Mouse (Mus musculus): ENCODE results near the gene Hoxb9. TPM values are rescaled to one million over a fixed set of nuclear protein-coding genes. Genes with fewer than 3 reads are reported as not detected.

Hoxb9 gene
- polyA plus RNA-seq, 1 experiment from 2014 or later, result 1.2 TPM

DNA sequence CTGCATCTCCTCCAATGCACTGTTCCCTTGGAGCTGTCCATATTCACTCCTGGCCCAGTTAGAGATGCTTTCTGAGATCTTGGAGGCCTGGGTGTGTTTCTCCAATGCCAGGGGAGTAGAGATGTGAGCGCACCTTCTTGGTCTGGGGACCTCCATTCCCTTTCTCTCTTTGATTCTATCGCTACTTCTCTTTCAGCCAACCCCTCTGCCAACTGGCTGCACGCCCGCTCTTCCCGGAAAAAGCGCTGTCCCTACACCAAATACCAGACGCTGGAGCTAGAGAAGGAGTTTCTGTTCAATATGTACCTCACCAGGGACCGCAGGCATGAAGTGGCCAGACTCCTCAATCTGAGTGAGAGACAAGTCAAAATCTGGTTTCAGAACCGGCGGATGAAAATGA, 3.2 kb downstream of the Hoxb9 start:
- no peak overlapping the region for H3K4me3 ChIP-seq (ENCODE audit: low read length)
- no peak for ATAC-seq
- no peak overlapping the region for H3K9ac ChIP-seq (ENCODE audit: low read depth, low read length)
- peaks cover 87% of the 10 kb centered on the region for H3K27me3 ChIP-seq (replicated peaks; ENCODE audit: control insufficient read depth, insufficient read depth, low read length)
- WGBS, result 19% methylated on average over 10 of the region's 10 CpGs
- no peaks in the 10 kb centered on the region for H3K36me3 ChIP-seq (ENCODE audit: control insufficient read depth, insufficient read depth, low read length)
- H3K27ac ChIP-seq (ENCODE audit: low read length), result no peak overlapping the region
- no peak overlapping the region for H3K4me2 ChIP-seq (ENCODE audit: low read depth, low read length)
- no peaks in the 10 kb centered on the region for H3K9me3 ChIP-seq (ENCODE audit: control insufficient read depth, low read length)
- H3K4me1 ChIP-seq (ENCODE audit: control insufficient read depth, insufficient read depth, low read length), result peaks cover 19% of the 10 kb centered on the region

DNA sequence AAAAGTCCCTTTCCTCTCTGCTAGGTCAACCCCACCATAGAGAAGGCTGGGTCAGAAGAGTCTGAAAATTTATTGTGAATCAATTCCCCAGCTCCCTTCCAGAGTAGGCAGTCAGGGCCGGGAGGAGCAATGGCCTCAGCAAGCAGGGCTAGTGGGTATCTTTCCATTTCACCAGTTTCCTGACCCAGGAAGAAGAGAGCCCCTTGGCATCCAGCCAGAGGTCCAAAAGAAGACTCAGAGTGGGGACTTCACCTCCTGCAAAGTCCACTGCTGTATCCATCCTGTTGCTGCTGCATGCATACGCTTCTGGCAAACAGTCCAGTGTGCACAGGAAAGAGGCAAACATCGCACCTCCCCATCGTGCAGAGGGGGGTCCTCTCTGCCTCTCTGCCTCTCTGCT, 4.6 kb downstream of the Hoxb9 start:
- H3K9me3 ChIP-seq (ENCODE audit: control insufficient read depth, low read length), result no peaks in the 10 kb centered on the region
- H3K4me2 ChIP-seq (ENCODE audit: low read depth, low read length), result no peak overlapping the region
- H3K27ac ChIP-seq (ENCODE audit: low read length), result no peak overlapping the region
- no peak overlapping the region for H3K4me3 ChIP-seq (ENCODE audit: low read length)
- no peak for ATAC-seq
- WGBS, result 21% methylated on average over 4 of the region's 4 CpGs
- peaks cover 84% of the 10 kb centered on the region for H3K27me3 ChIP-seq (replicated peaks; ENCODE audit: control insufficient read depth, insufficient read depth, low read length)
- H3K9ac ChIP-seq (ENCODE audit: low read depth, low read length), result no peak overlapping the region
- H3K36me3 ChIP-seq (ENCODE audit: control insufficient read depth, insufficient read depth, low read length), result no peaks in the 10 kb centered on the region
- peaks cover 16% of the 10 kb centered on the region for H3K4me1 ChIP-seq (ENCODE audit: control insufficient read depth, insufficient read depth, low read length)

DNA sequence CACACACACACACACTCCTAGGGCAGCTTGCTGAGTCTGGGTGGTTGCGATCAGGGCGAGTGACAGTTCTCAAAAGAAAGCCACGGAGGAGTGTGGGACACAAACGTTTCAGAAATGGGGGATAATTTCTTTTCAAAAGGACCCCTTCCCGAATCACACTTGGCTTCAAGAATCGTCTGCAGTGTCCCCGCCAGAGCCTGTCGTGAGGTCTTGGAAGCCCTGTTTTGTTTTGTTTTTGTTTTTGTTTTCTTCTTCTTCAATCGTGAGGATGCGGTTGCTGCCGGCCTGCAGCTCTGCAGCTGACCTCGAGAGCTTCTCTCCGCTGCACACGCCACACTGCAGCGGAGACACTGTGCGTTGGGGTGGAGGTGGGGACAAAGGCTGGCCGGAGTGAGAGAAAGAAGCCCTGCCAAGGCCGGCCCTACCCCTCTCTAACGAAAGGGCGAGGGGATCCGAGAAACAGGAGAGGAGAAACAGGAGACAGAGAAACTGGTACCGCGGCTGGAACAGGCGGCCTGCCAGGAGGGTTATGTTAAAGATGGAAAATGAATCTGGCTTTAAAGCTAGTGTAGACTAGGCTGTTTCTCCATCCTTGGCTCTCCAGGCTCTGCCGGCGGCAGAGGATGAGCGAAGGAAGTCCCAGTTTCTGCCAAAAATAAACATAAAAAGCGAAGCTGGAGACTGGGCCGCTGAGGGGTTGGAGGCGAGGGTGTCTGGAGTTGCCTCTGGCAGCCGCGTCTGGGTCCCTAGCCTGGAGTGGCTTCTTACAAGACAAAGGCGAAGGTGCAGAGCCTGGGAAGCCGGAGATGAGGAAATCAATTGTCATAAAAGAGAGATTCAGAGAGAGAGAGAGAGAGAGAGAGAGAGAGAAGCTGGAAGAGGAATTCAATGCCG, 6.1 kb downstream of the Hoxb9 start:
- H3K36me3 ChIP-seq (ENCODE audit: control insufficient read depth, insufficient read depth, low read length), result no peaks in the 10 kb centered on the region
- H3K4me3 ChIP-seq (ENCODE audit: low read length), result peak overlapping the region; percentile 9; the same call in 1 of the 2 replicates
- H3K27ac ChIP-seq (ENCODE audit: low read length), result no peak overlapping the region
- 7% methylated on average over 35 of the region's 35 CpGs for WGBS
- peaks cover 5% of the 10 kb centered on the region; the same call in 1 of the 2 replicates for H3K4me1 ChIP-seq (ENCODE audit: control insufficient read depth, insufficient read depth, low read length)
- peak; percentile 30; the same call in 1 of the 2 replicates for ATAC-seq
- peaks cover 80% of the 10 kb centered on the region for H3K27me3 ChIP-seq (replicated peaks; ENCODE audit: control insufficient read depth, insufficient read depth, low read length)
- peak overlapping the region; percentile 37 for H3K4me2 ChIP-seq (ENCODE audit: low read depth, low read length)
- no peaks in the 10 kb centered on the region for H3K9me3 ChIP-seq (ENCODE audit: control insufficient read depth, low read length)
- 0 out of 2 replicates have a peak overlapping the region, but pooled peaks have one; percentile 27 for H3K9ac ChIP-seq (ENCODE audit: low read depth, low read length)

DNA sequence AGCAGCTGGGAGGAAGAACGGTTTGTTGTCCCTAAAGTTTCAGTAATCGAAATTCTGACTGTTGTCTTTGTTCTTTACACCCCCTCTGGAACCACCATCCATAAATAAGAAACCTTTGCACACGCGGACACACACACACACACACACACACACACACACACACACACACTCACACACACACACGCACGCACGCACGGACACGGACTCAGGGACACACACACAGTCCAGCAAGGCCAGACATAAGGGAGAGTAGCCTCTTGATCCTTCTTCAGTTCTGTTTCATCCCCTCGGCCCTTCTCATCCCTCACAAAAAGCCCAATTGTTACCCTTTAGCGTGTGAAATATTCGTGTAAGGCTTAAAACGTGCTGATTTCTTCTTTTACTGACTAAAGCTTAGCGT, 7.1 kb downstream of the Hoxb9 start:
- Histone ChIP-seq H3K27ac (ENCODE audit: low read length) (no peak overlapping the region), H3K36me3 (ENCODE audit: control insufficient read depth, insufficient read depth, low read length) (no peaks in the 10 kb centered on the region), H3K4me2 (ENCODE audit: low read depth, low read length) (no peak overlapping the region), H3K4me1 (ENCODE audit: control insufficient read depth, insufficient read depth, low read length) (peaks cover 8% of the 10 kb centered on the region; the same call in 1 of the 2 replicates), H3K27me3 (replicated peaks; ENCODE audit: control insufficient read depth, insufficient read depth, low read length) (peaks cover 78% of the 10 kb centered on the region), H3K4me3 (ENCODE audit: low read length) (no peak overlapping the region), H3K9ac (ENCODE audit: low read depth, low read length) (no peak overlapping the region), H3K9me3 (ENCODE audit: control insufficient read depth, low read length) (no peaks in the 10 kb centered on the region)
- WGBS, result 17% methylated on average over 14 of the region's 14 CpGs
- ATAC-seq, result no peak; the same call in 1 of the 2 replicates

DNA sequence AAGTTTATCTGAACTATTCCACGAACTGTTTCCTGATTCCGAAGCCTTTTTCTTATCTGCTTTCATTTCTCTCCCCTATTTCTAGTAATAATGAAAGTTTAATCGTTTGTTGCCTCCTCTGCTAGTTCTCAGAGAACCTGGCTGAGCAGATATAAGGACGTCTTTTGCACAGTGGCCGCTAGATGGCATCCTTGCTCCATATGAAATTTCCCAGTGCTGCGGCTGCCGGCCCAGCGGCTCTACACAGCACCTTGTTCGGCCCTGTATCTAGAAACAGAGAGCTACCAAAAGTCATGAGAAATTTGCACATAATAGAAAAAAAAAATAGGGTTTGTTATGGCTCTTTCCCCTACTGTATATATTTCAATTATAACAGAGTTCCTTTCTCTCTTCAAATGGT, 7.5 kb downstream of the Hoxb9 start:
- no peak overlapping the region for H3K27ac ChIP-seq (ENCODE audit: low read length)
- H3K9me3 ChIP-seq (ENCODE audit: control insufficient read depth, low read length), result no peaks in the 10 kb centered on the region
- peaks cover 8% of the 10 kb centered on the region; the same call in 1 of the 2 replicates for H3K4me1 ChIP-seq (ENCODE audit: control insufficient read depth, insufficient read depth, low read length)
- WGBS, result under 1% methylated on average over 9 of the region's 9 CpGs
- peaks cover 77% of the 10 kb centered on the region for H3K27me3 ChIP-seq (replicated peaks; ENCODE audit: control insufficient read depth, insufficient read depth, low read length)
- H3K4me3 ChIP-seq (ENCODE audit: low read length), result no peak overlapping the region
- H3K4me2 ChIP-seq (ENCODE audit: low read depth, low read length), result no peak overlapping the region
- no peaks in the 10 kb centered on the region for H3K36me3 ChIP-seq (ENCODE audit: control insufficient read depth, insufficient read depth, low read length)
- H3K9ac ChIP-seq (ENCODE audit: low read depth, low read length), result no peak overlapping the region
- peak; percentile 70 for ATAC-seq

DNA sequence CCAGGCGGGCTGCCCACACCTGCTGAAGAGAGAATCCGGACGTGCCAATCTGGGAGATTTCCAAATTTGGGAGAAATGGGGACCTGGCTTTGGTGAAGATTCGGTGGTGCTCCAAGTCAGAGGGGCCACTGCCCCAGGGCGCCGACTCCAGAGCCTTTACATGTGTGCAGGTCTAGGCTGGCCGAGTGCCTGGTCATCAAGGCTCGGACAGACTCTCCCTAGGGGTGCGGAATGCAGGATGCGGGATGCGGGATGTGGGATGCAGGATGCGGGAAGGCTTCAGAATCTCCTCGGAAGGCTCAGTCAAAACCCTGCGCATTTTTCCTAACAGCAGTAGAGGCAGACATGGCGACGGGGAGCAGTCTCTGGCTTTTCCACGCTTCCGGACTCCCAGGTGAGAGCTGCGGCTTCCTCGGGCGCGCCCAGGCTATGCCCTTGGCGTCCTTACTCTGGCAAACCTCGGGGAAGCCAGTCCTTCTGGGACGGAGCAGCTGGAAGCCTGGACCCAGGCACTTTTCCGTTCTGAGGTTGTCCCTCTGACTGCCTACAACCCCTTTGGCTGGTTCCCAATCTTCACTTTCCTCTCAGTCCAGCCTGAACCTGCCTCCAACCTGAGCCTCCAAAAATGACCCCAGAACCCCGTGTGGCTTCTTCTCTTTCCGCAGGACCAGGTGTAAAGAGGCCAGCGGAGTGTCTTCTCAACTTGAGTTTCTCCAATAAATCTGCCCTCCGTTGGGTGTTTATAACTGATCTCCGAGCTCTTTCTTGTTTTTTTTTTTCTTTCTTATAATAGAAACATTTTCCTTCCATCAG, 8.4 kb downstream of the Hoxb9 start:
- H3K4me1 ChIP-seq (ENCODE audit: control insufficient read depth, insufficient read depth, low read length), result peaks cover 8% of the 10 kb centered on the region; the same call in 1 of the 2 replicates
- H3K36me3 ChIP-seq (ENCODE audit: control insufficient read depth, insufficient read depth, low read length), result no peaks in the 10 kb centered on the region
- H3K27me3 ChIP-seq (replicated peaks; ENCODE audit: control insufficient read depth, insufficient read depth, low read length), result peaks cover 69% of the 10 kb centered on the region
- ATAC-seq, result no peak
- peak overlapping the region; percentile 37; the same call in 1 of the 2 replicates for H3K4me2 ChIP-seq (ENCODE audit: low read depth, low read length)
- peak overlapping the region; percentile 7; the same call in 1 of the 2 replicates for H3K4me3 ChIP-seq (ENCODE audit: low read length)
- WGBS, result 11% methylated on average over 31 of the region's 31 CpGs
- 0 out of 2 replicates have a peak overlapping the region, but pooled peaks have one; percentile 33 for H3K9ac ChIP-seq (ENCODE audit: low read depth, low read length)
- no peak overlapping the region for H3K27ac ChIP-seq (ENCODE audit: low read length)
- no peaks in the 10 kb centered on the region for H3K9me3 ChIP-seq (ENCODE audit: control insufficient read depth, low read length)

DNA sequence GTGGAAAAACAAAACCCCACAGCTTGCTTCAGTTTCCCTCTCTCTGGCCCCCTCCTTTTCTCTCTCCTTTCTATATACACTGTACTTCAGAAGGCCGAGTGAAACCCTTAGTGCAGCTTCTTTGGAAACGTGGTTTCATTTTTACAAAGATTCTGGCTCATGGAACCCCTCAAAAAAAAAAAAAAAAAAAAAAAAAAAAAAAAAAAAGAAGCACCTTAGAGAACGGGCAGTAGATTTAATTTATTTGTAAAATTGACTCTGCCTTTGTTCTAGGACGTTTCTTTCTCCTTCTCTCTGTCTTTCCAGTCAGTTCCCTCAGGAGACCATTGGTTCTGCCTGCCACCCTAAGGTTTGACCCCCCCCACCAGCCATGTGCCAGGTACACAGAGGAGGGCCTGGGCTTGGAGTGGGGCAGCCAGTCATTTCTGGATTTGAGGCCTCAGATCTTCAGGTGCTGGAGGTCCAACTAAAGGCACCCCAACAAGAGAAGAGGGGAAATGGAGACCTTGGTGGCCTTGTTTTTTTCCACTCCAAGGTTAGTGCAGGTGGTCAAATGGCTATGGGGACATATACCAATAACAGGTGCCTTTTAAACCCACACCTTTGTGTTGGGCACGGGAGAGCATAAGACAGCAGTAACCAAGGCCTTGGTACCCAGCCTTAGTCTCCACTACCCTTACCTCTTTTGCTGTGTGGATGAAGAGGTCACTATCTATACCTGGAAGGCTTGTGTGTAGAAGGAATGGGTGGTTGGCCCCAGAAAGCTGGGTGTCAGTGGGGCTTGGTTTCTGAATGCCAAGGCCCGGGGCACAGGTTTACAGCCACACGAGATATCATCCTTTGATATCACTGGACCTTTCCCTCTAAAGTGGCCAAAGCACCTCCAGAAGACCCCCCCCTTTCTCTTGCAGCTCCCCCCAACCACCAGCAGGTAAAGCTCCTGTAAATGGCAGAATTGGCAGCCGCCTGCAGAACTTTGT, 9.4 kb downstream of the Hoxb9 start:
- Histone ChIP-seq H3K36me3 (ENCODE audit: control insufficient read depth, insufficient read depth, low read length) (no peaks in the 10 kb centered on the region), H3K9ac (ENCODE audit: low read depth, low read length) (no peak overlapping the region), H3K4me2 (ENCODE audit: low read depth, low read length) (peak overlapping the region; percentile 37; the same call in 1 of the 2 replicates), H3K4me3 (ENCODE audit: low read length) (peak overlapping the region; percentile 18; the same call in 1 of the 2 replicates), H3K27ac (ENCODE audit: low read length) (no peak overlapping the region; the same call in 1 of the 2 replicates), H3K9me3 (ENCODE audit: control insufficient read depth, low read length) (no peaks in the 10 kb centered on the region), H3K4me1 (ENCODE audit: control insufficient read depth, insufficient read depth, low read length) (peaks cover 9% of the 10 kb centered on the region; the same call in 1 of the 2 replicates), H3K27me3 (replicated peaks; ENCODE audit: control insufficient read depth, insufficient read depth, low read length) (peaks cover 58% of the 10 kb centered on the region)
- no peak for ATAC-seq
- 36% methylated on average over 8 of the region's 8 CpGs for WGBS

DNA sequence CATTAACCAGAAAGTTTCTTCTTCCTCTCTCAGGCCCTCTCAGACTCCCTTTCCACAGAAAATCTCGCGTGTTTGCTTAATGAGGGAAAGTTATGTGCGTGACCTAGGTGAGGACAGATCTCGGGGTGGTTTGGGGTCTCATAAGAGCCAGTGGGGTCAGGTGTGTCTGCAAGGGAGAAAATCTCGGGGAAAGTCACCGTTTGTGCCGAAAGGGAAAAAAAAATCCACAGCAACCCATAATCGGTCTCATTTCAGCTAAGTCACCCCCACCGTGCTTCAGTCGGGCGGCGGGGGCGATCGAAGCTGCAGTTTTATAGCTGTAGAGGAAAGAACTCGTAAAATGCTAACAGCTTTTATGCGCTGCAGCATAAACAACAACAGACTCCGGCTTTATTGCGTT, 10.1 kb downstream of the Hoxb9 start:
- Histone ChIP-seq H3K27me3 (replicated peaks; ENCODE audit: control insufficient read depth, insufficient read depth, low read length) (peaks cover 56% of the 10 kb centered on the region), H3K36me3 (ENCODE audit: control insufficient read depth, insufficient read depth, low read length) (no peaks in the 10 kb centered on the region), H3K27ac (ENCODE audit: low read length) (peak overlapping the region; percentile 9; the same call in 1 of the 2 replicates), H3K4me3 (ENCODE audit: low read length) (peak overlapping the region; percentile 18; the same call in 1 of the 2 replicates), H3K4me1 (ENCODE audit: control insufficient read depth, insufficient read depth, low read length) (peaks cover 15% of the 10 kb centered on the region; the same call in 1 of the 2 replicates), H3K9me3 (ENCODE audit: control insufficient read depth, low read length) (no peaks in the 10 kb centered on the region), H3K9ac (ENCODE audit: low read depth, low read length) (no peak overlapping the region), H3K4me2 (ENCODE audit: low read depth, low read length) (peak overlapping the region; percentile 22; the same call in 1 of the 2 replicates)
- no peak for ATAC-seq
- 18% methylated on average over 18 of the region's 18 CpGs for WGBS

Data from intestine, embryonic 16.5 days (tissue).